Mouse (Mus musculus): ENCODE data around the gene Oas2. TPM values are rescaled to one million over a fixed set of nuclear protein-coding genes. Genes with fewer than 3 reads are reported as not detected.

Oas2 gene
- polyA plus RNA-seq, 1 experiment = not detected

DNA sequence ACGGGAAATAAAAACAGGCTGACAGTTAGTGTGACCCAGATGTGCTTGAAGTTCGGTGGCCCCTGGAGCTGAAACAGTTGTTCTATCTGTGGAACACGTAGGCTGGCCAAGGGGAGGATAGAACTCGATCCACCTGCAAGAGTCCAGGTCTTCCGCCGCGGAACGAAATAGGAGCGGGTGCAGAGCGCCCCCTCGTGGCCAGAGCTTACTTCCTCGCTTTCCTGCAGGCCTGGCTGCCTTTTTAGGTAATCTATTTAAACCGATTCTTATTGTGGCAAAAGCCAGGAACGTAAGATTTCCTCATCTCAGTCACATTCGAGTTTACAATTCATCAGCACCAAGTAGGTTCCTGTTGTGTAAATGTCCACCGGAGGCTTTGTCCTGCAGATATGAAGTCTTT, 35.3 kb downstream of the Oas2 start:
- Histone ChIP-seq H3K4me3 (ENCODE audit: insufficient read depth, poor library complexity, severe bottlenecking) (no peak overlapping the region), H3K79me3 (ENCODE audit: low read depth) (no peaks in the 10 kb centered on the region), H3K36me3 (ENCODE audit: control insufficient read depth, insufficient read depth) (no peaks in the 10 kb centered on the region), H3ac (ENCODE audit: control insufficient read depth, insufficient read length, low read depth) (no peak overlapping the region), H3K27me3 (ENCODE audit: control insufficient read depth, insufficient read depth, insufficient read length) (peaks cover 64% of the 10 kb centered on the region), H3K79me2 (ENCODE audit: control insufficient read depth, insufficient read depth) (no peaks in the 10 kb centered on the region)
- no peak for TF ChIP-seq MYOD1 (IDR thresholded peaks at IDR 0.05; ENCODE audit: control insufficient read depth, insufficient read length, low read depth)
- TF ChIP-seq CTCF (IDR thresholded peaks at IDR 0.05; ENCODE audit: control insufficient read depth, insufficient read depth, insufficient read length) = peak; percentile 70

DNA sequence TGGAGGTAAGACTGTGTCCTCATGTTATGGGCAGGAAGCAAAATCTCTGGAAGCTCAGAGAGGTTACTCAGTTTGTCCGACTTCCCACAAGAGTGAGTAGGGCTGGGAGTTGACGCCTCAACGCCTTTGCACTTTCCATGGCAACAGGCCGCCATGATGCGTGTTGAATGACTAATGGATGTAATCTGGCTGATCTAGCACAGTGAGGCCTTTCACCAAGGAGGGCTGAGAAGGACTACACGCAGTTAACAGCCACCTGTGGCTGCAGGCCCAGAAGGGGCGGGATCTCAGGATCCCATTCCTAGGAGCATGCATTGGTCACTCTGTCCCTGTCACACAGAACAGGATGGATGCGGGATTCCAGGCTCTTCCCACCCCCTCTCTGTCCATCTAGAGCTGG, 36.9 kb downstream of the Oas2 start:
- H3ac ChIP-seq (ENCODE audit: control insufficient read depth, insufficient read length, low read depth) = no peak overlapping the region
- no peaks in the 10 kb centered on the region for H3K79me2 ChIP-seq (ENCODE audit: control insufficient read depth, insufficient read depth)
- peaks cover 79% of the 10 kb centered on the region for H3K27me3 ChIP-seq (ENCODE audit: control insufficient read depth, insufficient read depth, insufficient read length)
- no peaks in the 10 kb centered on the region for H3K79me3 ChIP-seq (ENCODE audit: low read depth)
- no peak overlapping the region for H3K4me3 ChIP-seq (ENCODE audit: insufficient read depth, poor library complexity, severe bottlenecking)
- no peak for TF ChIP-seq MYOG (IDR thresholded peaks at IDR 0.05; ENCODE audit: control insufficient read depth, extremely low read depth, insufficient read length)
- TF ChIP-seq USF1 (IDR thresholded peaks at IDR 0.05; ENCODE audit: low read depth) = no peak
- no peak for TF ChIP-seq MYOD1 (IDR thresholded peaks at IDR 0.05; ENCODE audit: control insufficient read depth, insufficient read length, low read depth)
- no peak for TF ChIP-seq FOSL1 (IDR thresholded peaks at IDR 0.05; ENCODE audit: insufficient read depth, low read length, poor library complexity, severe bottlenecking)
- TF ChIP-seq CEBPB (IDR thresholded peaks at IDR 0.05; ENCODE audit: low read depth) = no peak
- TF ChIP-seq MAX (IDR thresholded peaks at IDR 0.05) = no peak
- no peak for TF ChIP-seq CTCF (IDR thresholded peaks at IDR 0.05; ENCODE audit: control insufficient read depth, insufficient read depth, insufficient read length)
- no peaks in the 10 kb centered on the region for H3K36me3 ChIP-seq (ENCODE audit: control insufficient read depth, insufficient read depth)

DNA sequence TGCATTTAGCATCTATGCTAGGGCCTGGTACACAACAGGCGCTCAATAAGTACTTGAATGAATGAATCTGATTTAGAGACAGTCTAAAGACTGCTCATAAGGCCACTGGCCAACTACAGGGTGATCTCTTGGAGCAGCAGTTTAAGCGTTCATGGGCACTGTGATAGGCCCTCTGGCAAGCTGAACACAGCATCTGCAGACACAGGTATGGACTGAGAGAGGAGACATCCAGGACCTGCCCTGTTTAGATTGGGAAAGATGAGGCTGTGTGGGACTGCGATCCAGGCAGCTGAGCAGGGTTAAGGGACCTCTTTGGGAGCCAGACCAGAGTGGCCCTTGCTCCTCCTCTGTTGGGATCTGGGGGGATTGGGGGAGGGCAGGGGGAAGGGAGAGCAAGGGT, 37.8 kb downstream of the Oas2 start, which contains the start of gene Dtx1:
TSS of gene Dtx1 (minus strand) at position 101 of the 400 bp plus-strand sequence.
- no peak within 1 kb of the TSS for H3K4me3 ChIP-seq (ENCODE audit: insufficient read depth, poor library complexity, severe bottlenecking)

DNA sequence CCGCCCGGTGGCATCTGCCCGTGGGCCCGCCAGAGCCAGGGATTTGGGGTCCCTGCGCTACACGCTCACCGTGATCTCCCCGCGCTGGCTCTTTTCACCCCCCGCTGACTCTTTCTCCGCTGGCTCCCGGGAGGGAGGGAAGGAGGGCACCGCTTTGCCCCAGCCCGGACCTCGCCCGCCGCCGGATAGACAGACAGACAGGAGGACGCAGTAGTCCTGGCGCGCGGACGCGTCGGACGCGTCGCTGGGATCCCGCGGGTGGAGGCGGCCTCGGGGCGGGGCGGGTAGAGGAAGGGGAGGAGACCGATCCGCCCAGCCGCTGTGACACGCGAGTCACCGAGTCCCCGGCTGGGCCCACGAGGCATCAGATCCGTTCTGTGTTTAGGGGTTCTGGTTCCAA, 38.2 kb downstream of the Oas2 start:
- no peaks in the 10 kb centered on the region for H3K79me2 ChIP-seq (ENCODE audit: control insufficient read depth, insufficient read depth)
- no peaks in the 10 kb centered on the region for H3K79me3 ChIP-seq (ENCODE audit: low read depth)
- H3K36me3 ChIP-seq (ENCODE audit: control insufficient read depth, insufficient read depth) = no peaks in the 10 kb centered on the region
- no peak overlapping the region for H3ac ChIP-seq (ENCODE audit: control insufficient read depth, insufficient read length, low read depth)
- no peak overlapping the region for H3K4me3 ChIP-seq (ENCODE audit: insufficient read depth, poor library complexity, severe bottlenecking)
- TF ChIP-seq MAX (IDR thresholded peaks at IDR 0.05) (no peak), CTCF (IDR thresholded peaks at IDR 0.05; ENCODE audit: control insufficient read depth, insufficient read depth, insufficient read length) (no peak), USF1 (IDR thresholded peaks at IDR 0.05; ENCODE audit: low read depth) (no peak), FOSL1 (IDR thresholded peaks at IDR 0.05; ENCODE audit: insufficient read depth, low read length, poor library complexity, severe bottlenecking) (no peak), MYOG (IDR thresholded peaks at IDR 0.05; ENCODE audit: control insufficient read depth, extremely low read depth, insufficient read length) (no peak), CEBPB (IDR thresholded peaks at IDR 0.05; ENCODE audit: low read depth) (no peak), MYOD1 (IDR thresholded peaks at IDR 0.05; ENCODE audit: control insufficient read depth, insufficient read length, low read depth) (no peak)
- H3K27me3 ChIP-seq (ENCODE audit: control insufficient read depth, insufficient read depth, insufficient read length) = peaks cover 83% of the 10 kb centered on the region

More for the DNA sequence above, 37.8 kb downstream of the Oas2 start, which contains the start of gene Dtx1:
- TF ChIP-seq MAX (IDR thresholded peaks at IDR 0.05) (no peak), MYOD1 (IDR thresholded peaks at IDR 0.05; ENCODE audit: control insufficient read depth, insufficient read length, low read depth) (no peak), CTCF (IDR thresholded peaks at IDR 0.05; ENCODE audit: control insufficient read depth, insufficient read depth, insufficient read length) (no peak), USF1 (IDR thresholded peaks at IDR 0.05; ENCODE audit: low read depth) (no peak), MYOG (IDR thresholded peaks at IDR 0.05; ENCODE audit: control insufficient read depth, extremely low read depth, insufficient read length) (no peak), FOSL1 (IDR thresholded peaks at IDR 0.05; ENCODE audit: insufficient read depth, low read length, poor library complexity, severe bottlenecking) (no peak)
- Histone ChIP-seq H3ac (ENCODE audit: control insufficient read depth, insufficient read length, low read depth) (no peak within 1 kb of the TSS), H3K36me3 (ENCODE audit: control insufficient read depth, insufficient read depth) (no peaks in the 10 kb centered on the region), H3K79me3 (ENCODE audit: low read depth) (no peaks in the 10 kb centered on the region), H3K79me2 (ENCODE audit: control insufficient read depth, insufficient read depth) (no peaks in the 10 kb centered on the region), H3K27me3 (ENCODE audit: control insufficient read depth, insufficient read depth, insufficient read length) (peaks cover 82% of the 10 kb centered on the region)

DNA sequence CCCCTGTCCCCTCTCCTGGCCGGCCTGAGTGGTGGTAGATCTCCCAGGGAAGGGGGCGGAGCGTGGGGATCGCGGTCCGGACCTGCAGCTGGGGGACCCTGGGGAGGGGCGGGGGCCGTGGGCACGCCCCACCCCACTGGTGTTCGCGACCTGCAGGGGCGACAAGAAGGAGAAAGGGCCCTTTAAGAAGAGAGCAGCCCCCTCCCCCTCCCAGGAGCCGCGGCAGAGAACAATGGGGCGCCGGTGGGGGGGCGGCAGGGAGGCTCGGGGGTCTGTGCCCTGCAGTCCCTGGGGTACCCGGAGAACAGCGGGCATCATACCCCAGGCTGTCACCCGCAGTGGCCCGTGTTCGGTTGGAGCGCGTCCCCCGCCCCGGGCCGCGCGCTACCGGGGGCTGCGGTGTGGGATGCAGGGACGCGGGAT, 38.8 kb downstream of the Oas2 start:
- Histone ChIP-seq H3K27me3 (ENCODE audit: control insufficient read depth, insufficient read depth, insufficient read length) (peaks cover 85% of the 10 kb centered on the region), H3K4me3 (ENCODE audit: insufficient read depth, poor library complexity, severe bottlenecking) (no peak overlapping the region), H3K79me2 (ENCODE audit: control insufficient read depth, insufficient read depth) (no peaks in the 10 kb centered on the region), H3K36me3 (ENCODE audit: control insufficient read depth, insufficient read depth) (no peaks in the 10 kb centered on the region), H3ac (ENCODE audit: control insufficient read depth, insufficient read length, low read depth) (no peak overlapping the region), H3K79me3 (ENCODE audit: low read depth) (no peaks in the 10 kb centered on the region)
- TF ChIP-seq CTCF (IDR thresholded peaks at IDR 0.05; ENCODE audit: control insufficient read depth, insufficient read depth, insufficient read length) = no peak
- no peak for TF ChIP-seq CEBPB (IDR thresholded peaks at IDR 0.05; ENCODE audit: low read depth)
- no peak for TF ChIP-seq MYOG (IDR thresholded peaks at IDR 0.05; ENCODE audit: control insufficient read depth, extremely low read depth, insufficient read length)
- no peak for TF ChIP-seq USF1 (IDR thresholded peaks at IDR 0.05; ENCODE audit: low read depth)
- TF ChIP-seq MYOD1 (IDR thresholded peaks at IDR 0.05; ENCODE audit: control insufficient read depth, insufficient read length, low read depth) = no peak
- TF ChIP-seq FOSL1 (IDR thresholded peaks at IDR 0.05; ENCODE audit: insufficient read depth, low read length, poor library complexity, severe bottlenecking) = no peak
- TF ChIP-seq MAX (IDR thresholded peaks at IDR 0.05) = no peak

DNA sequence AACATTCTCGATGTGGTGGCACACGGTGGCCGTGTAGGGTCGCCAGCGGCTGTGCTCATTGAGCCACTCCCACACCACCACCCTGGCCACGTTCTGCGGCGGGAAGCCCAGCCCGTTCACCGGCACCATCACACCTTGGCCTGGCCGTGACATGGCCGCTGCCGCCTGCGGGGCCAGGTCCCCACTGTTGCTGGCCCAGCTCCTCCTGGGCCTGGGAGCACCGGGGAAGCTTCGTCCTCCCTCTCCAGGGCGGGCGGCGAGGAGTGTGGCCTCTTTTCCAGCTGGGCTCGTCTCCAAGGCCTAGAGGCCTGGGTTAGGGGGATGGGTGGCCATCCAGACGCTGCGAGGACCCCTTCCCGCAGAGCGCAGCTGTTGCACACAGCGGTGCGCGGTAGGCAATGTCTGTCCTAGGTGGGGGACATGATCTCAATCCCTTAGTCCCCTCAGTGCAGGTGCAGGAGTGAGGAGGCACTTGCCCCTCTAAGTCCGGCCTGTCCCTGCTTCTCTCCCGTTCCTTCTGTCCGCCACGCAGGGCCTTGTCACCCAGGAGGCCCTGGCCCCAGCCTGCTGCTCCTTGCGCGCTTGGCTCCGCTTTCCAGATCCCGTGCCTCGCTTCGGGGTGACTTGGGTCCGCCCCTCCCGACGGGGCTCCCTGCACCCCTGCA, 39.4 kb downstream of the Oas2 start:
- Histone ChIP-seq H3K79me2 (ENCODE audit: control insufficient read depth, insufficient read depth) (no peaks in the 10 kb centered on the region), H3K4me3 (ENCODE audit: insufficient read depth, poor library complexity, severe bottlenecking) (no peak overlapping the region), H3K36me3 (ENCODE audit: control insufficient read depth, insufficient read depth) (no peaks in the 10 kb centered on the region), H3K27me3 (ENCODE audit: control insufficient read depth, insufficient read depth, insufficient read length) (peaks cover 86% of the 10 kb centered on the region), H3K79me3 (ENCODE audit: low read depth) (no peaks in the 10 kb centered on the region), H3ac (ENCODE audit: control insufficient read depth, insufficient read length, low read depth) (no peak overlapping the region)
- TF ChIP-seq MAX (IDR thresholded peaks at IDR 0.05) = no peak
- TF ChIP-seq MYOD1 (IDR thresholded peaks at IDR 0.05; ENCODE audit: control insufficient read depth, insufficient read length, low read depth) = no peak
- TF ChIP-seq CTCF (IDR thresholded peaks at IDR 0.05; ENCODE audit: control insufficient read depth, insufficient read depth, insufficient read length) = no peak
- TF ChIP-seq CEBPB (IDR thresholded peaks at IDR 0.05; ENCODE audit: low read depth) = no peak
- TF ChIP-seq MYOG (IDR thresholded peaks at IDR 0.05; ENCODE audit: control insufficient read depth, extremely low read depth, insufficient read length) = no peak
- no peak for TF ChIP-seq USF1 (IDR thresholded peaks at IDR 0.05; ENCODE audit: low read depth)
- TF ChIP-seq FOSL1 (IDR thresholded peaks at IDR 0.05; ENCODE audit: insufficient read depth, low read length, poor library complexity, severe bottlenecking) = no peak

Data from C2C12 (cell line).